Mouse (Mus musculus): ENCODE data around the gene Bhlha9. TPM values are rescaled to one million over a fixed set of nuclear protein-coding genes. Genes with fewer than 3 reads are reported as not detected.
"Not testable (repeated sequence)": the region's sequence is repeated elsewhere in the genome, so short reads cannot be mapped to it uniquely, and the experiment has no call there.

The Bhlha9 gene
- polyA plus RNA-seq, 1 experiment from 2014 or later = not detected

DNA sequence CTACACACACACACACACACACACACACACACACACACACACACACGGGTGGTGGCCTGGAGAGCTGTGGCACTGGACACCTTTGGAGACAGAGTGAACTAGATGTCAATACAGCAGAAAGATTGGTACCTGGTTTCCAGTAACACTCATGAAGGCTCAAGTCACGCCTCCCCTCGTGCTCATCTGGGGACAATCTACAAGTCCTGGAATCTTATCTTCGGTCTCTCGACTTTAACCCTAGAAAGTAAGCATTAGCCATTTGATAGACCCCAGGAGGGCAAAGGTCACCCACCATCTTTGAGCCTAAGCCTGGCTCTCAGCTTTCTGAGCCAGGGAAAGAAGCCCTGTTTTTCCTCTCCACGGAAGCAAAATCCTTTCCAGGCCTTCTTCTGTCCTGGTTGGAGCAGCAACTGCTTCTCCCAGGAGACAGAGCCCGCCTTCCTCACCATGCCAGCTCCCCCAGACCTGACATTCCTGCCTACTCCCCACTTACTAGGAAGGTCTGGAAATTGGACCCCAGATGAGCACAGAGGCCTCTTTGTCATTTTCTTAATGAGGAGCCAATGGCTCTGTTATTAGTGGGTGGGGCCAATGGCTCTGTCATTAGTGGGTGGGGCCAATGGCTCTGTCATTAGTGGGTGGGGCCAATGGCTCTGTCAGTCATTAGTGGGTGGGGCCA, 10.3 kb upstream of the Bhlha9 start:
- DNase-seq (ENCODE audit: low spot score) = no peak

DNA sequence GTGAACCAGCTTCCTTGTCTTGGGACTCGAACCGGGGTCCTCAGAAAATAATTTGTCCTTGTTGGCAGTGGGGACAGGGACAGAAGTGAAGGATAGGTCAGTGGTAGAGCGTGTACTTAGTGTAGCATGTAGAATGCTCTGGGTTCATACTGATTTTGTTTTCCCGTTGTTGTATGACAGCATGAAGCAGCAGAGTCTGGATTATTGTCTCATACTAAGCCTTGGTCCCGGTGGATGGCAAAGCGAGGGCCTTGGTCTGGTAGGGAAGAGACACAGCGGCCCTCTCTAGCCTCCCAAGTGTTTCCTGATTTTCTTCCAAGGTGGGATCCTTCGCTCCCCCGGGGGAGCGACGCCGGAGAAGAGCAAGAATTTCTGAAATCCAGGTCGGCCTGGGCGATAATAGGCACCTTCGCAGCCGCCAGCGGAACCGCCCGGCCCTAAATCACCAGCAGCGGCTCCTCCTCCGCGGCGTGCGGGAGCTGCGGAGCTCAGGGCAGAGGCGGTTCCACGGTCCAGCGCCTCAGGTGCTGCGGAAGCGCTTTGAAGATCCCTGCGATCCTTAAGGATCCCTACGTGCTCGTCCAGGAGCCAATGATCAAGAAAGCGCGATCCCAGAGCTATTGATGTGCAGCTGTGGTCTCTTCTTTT, 6.1 kb upstream of the Bhlha9 start:
- DNase-seq (ENCODE audit: low spot score) = no peak

DNA sequence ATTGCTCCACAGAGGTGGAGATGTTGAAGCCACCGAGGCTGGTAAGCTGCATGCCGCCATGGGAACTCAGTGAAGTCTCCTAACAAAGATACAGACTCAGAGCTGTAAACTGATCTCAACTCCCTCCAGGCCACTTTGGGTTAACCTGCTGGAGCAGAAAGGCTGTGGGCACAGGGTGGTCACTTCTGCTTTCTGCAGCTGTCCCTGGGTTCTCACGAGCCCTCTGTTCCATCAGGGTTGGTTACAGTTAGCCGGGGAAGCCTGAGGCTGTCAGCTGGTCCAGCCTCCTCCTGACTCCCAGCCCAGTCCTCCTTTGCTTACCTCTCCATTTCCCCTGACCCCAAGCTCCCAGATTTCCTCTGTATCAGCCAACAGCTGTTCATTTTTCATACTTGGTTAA, 4.5 kb upstream of the Bhlha9 start:
- no peak for DNase-seq (ENCODE audit: low spot score)

DNA sequence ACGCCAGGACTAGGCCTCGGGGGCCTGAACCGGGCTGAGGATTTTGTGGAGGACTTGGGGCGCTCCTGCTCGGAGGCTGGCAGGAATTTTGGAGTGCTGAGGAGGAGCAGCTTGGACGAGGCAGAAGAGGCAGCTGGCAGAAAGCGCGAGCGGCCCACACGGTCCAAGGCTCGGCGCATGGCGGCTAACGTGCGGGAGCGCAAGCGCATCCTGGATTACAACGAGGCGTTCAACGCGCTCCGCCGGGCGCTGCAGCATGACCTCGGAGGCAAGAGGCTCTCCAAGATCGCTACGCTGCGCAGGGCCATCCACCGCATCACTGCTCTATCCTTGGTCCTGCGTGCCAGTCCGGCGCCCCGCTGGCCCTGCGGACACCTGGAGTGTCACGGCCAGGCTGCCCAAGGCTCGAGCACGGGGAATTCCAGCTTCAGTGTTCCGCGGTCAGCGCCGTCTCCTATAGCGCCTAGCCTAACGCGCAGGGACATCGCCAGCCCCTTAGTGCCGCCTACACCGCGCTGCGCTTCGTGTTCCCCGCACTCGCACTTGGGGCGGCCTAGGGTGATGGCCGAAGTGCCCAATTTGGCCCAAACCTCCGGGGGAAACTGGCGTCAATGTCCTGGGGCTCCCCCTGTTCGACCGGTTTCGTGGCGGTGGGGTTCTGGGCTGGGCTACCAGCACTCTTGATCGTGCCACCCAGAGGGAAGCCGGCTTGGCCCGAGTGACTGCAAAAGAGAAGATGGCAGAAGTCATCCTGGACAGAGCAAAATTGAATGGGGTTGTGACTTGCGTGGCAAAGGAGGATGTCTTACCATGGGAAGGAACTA, 503 bp downstream of the Bhlha9 start:
- DNase-seq (ENCODE audit: low spot score) = no peak

DNA sequence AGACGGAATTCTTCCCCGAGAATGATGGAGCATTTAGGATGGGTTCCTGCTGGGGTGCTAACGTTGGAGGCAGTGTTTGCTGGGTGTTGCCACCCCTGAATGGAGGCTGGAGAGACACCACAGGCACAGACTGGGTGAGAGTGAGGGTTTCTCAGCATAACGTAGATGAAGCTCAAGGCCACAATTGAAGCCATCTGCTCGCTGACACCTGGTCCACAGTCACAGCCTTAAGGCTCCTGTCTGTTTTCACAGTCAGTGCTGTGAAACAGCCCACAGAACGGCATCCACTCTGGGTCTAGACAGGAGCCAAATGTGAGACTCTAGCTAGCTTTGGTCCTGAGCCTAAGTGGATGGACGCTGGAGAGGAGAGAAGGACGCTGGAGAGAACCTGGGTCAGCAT, 1.9 kb downstream of the Bhlha9 start:
- no peak for DNase-seq (ENCODE audit: low spot score)

DNA sequence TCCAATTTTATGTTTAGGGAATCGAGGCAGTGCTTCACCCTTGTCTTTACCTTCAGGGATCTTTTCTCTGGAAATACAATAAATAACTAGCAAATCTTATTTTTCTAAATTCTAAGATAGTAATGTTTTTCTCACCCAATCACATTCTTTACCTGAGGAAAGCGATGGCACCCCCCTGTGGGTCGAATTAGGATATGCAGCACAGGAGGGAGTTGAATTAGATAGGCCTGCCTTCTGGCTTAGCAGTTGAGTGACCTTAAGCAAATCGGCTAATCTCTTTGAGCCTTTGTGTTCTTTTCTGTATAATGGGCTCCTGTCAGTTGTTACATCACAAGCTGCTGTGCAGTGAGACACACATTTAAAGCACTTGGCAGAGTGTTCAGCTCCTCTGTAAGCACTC, 2.4 kb downstream of the Bhlha9 start:
- DNase-seq (ENCODE audit: low spot score) = no peak

DNA sequence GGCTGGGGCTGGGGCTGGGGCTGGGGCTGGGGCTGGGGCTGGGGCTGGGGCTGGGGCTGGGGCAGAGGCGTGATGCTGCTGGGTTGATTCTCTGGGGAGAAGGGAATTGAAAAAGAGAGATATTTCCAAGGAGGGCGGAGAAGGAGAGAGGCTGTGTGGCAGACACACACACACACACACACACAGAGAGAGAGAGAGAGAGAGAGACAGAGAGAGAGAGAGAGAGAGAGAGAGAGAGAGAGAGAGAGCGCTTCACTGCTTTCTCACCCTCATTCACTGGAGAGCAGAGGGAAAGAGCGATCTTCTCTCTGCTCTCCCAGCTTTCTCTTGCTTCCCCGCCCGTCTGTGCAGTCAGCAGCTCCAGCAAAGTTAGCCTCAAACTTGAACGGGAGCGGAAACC, 7.2 kb downstream of the Bhlha9 start, which contains the start of gene Trarg1:
Trarg1 (plus strand) TSS at position 301 of the 400 bp plus-strand sequence.
- not testable (repeated sequence) for DNase-seq (ENCODE audit: low spot score)

DNA sequence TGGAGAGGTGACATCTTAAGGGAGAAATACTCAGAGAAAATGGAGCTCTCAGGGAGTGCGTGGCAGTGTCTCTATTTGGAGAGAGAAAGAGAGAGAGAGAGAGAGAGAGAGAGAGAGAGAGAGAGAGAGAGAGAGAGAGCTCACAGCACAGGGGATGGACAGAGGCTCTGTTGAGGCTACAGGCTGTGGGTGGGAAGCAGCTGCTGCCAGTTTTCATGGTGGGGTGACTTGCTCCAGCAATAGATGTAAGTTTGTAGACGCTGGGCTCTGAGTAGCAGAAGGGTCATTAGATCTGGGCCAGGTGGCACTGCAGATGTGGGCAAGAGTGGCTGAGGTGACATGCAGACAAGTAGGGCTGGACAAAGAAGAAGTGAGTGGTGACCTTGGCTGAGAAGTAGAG, 13.3 kb downstream of the Bhlha9 start:
- no peak for DNase-seq (ENCODE audit: low spot score)

DNA sequence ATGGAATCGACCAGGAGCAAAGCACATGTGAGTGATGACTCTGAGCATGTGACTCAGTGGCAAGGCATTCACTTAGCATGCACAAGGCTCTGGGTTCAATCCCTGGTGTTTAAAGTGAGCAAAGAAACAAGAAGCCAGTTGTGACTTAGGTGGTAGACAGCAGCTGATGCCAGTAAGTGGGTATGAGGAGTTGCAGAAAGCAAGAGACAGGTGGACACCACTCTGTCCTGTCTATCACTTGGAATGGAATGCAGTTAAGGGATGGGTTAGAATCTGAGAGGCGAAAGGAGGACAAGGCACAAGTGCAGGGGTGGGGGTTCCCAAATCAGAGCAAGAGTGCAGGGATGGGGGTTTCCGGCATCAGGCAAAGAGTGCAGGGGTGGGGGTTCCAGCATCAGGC, 19.8 kb downstream of the Bhlha9 start:
- no peak for DNase-seq (ENCODE audit: low spot score)

DNA sequence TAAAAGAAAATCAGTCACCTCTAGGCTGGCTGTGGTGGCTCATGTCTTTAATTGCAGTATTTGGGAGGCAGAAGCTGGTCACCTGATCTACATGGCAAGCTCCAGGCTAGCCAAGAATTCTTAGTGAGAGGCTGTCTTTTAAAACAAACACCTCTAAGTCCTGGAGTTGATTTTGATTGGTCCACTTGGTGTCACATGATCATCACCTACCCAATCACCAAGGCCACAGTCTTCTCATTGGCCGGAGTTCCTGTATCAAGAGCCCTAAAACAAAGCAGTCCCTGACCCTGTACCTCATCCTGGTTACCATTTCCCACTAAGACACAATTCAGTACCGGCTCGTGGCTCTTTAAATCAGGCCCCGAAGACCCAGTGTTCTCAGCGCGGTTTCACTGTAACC, 23.5 kb downstream of the Bhlha9 start:
- no peak for DNase-seq (ENCODE audit: low spot score)

DNA sequence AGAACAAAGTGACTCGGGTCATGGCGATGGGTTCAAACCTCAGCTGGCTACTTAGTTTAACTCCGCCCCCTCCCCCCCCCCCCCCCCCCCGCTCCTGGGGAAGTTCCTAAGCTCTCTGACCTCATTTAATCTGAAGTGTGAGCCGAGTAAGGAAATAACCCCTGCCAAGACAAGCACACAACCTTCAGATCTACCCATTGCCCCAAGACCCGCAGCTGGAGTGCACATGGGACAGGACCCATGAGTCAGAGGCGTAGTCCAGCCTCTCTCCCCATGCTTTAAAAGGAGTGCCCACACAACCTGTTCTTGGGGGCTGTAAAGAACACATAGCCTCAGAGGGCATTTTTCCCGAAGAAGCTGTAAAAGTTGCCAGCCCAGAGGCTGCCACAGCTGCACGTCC, 27.4 kb downstream of the Bhlha9 start:
- DNase-seq (ENCODE audit: low spot score) = no peak

DNA sequence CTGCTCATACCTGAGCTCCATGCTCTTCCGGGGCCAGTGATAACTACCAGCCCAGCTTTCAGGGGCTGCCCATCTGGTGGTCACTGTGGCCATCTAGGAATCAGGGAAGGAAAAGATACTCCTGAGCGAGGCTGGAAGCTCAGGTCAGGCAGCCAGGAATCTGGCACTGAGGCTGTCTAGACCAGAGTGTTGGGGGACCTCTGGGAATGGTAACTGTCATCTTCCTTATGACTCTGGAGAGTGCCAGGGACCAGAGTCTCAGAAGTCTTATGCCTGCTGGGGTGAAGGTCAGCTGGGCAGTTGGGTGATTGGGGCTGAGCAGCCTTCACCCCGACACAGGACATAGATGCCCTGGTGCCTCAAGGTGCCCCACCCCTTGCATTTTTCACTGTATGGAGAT, 35.4 kb downstream of the Bhlha9 start:
- no peak for DNase-seq (ENCODE audit: low spot score)

DNA sequence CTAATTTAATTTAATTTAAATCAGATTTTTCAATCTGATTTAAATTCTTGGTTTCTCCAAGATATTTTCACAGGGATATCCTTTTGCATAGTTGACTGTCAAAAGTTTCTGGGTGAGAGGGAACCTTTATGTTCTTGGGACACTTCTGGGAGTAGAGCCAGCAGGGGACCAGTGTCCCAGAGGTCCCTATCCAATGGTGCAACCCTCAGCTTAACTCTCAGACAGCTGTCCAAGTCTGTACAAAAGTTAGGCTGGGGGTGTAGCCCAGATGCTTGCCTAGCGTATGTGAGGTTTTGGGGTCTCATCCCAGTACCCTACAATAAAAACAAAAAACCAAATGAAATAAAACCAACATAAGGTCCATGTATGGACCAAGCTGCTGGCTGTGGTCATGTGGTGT, 35.8 kb downstream of the Bhlha9 start:
- DNase-seq (ENCODE audit: low spot score) = no peak

DNA sequence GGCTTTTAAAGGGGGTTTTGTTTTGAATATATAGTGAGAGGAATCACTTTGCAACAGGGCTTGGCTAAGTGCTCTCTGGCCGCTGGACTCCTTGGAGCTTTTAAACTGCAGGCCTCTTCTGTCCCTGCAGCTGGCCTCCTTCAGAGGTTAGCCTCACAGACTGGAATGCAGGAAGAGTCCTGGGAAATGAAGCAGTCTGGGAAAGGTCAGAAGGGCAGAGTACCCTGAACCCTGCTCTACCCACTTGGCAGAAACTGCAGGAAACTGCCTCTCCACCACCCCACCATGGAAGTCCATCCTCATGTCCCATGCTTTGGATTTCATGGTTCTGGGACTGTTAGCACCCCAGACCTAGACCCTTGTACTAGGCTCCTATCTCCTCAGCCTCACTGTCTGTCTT, 36.6 kb downstream of the Bhlha9 start:
- DNase-seq (ENCODE audit: low spot score) = no peak

DNA sequence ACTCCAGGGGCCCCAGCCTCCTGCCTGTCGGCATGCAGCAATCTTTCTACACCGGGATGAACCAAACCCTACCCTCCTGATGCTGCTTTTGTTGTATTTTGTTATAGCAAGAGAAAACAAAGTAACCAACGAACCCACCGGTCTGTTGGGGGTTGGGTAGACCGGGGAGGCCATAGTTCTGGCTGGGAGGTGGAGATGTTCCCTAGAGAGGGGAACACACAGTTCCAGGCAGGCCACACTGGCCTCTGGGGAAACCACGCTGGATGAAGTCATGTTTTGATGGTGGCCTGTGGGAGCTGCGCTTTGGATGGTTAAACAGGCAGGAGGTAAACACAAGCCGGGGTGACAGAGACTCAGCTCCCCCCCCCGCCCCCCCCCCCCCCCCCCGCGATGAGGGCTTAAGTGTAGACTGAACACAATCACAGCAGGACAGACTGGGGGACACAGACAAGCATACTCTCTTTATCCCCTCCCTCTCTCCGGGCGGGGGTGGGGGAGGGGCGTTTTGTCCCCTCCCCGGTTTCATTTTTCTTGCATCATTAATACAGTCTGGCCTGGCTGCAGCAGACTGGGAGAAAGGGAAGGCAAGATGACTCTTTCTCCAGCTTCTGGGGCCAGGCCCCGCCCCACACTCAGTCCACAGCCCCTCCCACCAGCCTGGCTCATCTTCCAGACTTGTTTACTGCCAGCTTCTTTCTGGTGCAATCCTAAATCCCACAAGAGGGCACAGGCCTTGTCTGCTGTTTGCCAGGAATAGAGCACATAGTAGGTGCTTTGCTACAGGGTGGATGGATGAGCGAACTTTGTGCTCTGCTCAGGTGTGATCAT, 37.6 kb downstream of the Bhlha9 start:
- no peak for DNase-seq (ENCODE audit: low spot score)

DNA sequence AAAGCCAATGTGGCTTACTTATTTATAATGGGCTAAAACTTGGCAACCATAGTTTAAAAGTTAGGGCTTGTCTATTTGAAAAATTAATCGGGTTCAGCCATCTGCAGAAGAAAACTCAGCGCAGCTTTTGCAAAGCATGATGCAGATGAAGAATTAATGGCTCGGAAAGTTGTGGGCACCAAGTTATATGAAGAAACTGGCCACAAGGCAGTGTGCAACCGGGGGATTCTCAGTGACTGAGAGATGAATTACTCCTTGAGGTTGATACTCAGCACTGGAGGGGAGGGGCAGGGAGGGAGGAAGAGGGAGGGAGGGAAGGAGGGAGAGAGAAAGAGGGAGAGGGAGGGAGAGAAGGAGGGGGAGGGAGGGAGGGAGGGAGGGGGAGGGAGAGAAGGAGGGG, 44.7 kb downstream of the Bhlha9 start:
- DNase-seq (ENCODE audit: low spot score) = no peak

Other genes starting within 250 kb of the Bhlha9 start
- gene Abr, start 50.2 kb upstream of the Bhlha9 start, polyA plus RNA-seq (2015; fragmentation: Nextera tagmentation; extraction: Ambion mirVana) = 21.7 and 23.9 TPM in 2 replicates
- gene Trarg1, start 7.3 kb downstream of the Bhlha9 start, polyA plus RNA-seq (2015; fragmentation: Nextera tagmentation; extraction: Ambion mirVana) = 1.6 and 1.9 TPM in 2 replicates
- 27.5 TPM in 2 replicates for gene Gosr1, start 91.1 kb downstream of the Bhlha9 start, polyA plus RNA-seq (2015; fragmentation: Nextera tagmentation; extraction: Ambion mirVana)
- 3.2 and 3.3 TPM in 2 replicates for gene Cpd, start 174.5 kb downstream of the Bhlha9 start, polyA plus RNA-seq (2015; fragmentation: Nextera tagmentation; extraction: Ambion mirVana)
- gene Tmigd1, start 229.7 kb downstream of the Bhlha9 start, polyA plus RNA-seq (2015; fragmentation: Nextera tagmentation; extraction: Ambion mirVana) = 1.3 and 1.8 TPM in 2 replicates

Measured in thymus, postnatal 0 days (tissue).